Mouse (Mus musculus) kidney, postnatal 0 days (tissue): ENCODE data around the gene Bcl7c. TPM values are rescaled to one million over a fixed set of nuclear protein-coding genes. Genes with fewer than 3 reads are reported as not detected.

Source experiments
- ATAC-seq: fragments of 200-750 bp; cut with Nextera tagmentation; replicated peaks from 2 replicates; pipeline ENCODE4 v1.8.0; 2017; ENCODE audit warnings: low read depth, moderate number of reproducible peaks, moderate TSS enrichment, moderate library complexity; ENCODE audit not compliant: low FRiP score
- DNase-seq: peaks from one replicate; pipeline ENCODE4 v3.0.0-alpha.2; 2016; ENCODE audit warnings: low spot score
- H3K27ac ChIP-seq: fragments of 300-500 bp; sonication (generic); 2 replicates; pipeline ENCODE4 v1.5.1; 2014; ENCODE audit warnings: mild to moderate bottlenecking
- H3K27me3 ChIP-seq: fragments of 300-500 bp; sonication (generic); 2 replicates; pipeline ENCODE4 v1.6.1; 2014; ENCODE audit warnings: low read length, mixed read lengths; ENCODE audit not compliant: insufficient read depth
- H3K36me3 ChIP-seq: fragments of 300-500 bp; sonication (generic); 2 replicates; pipeline ENCODE4 v1.6.1; 2014; ENCODE audit warnings: low read length, mixed read lengths; ENCODE audit not compliant: insufficient read depth
- H3K4me1 ChIP-seq: fragments of 300-500 bp; sonication (generic); replicated peaks from 2 replicates; pipeline ENCODE4 v1.6.1; 2014; ENCODE audit warnings: antibody characterized with exemption, low read length, mixed read lengths; ENCODE audit not compliant: insufficient read depth
- H3K4me2 ChIP-seq: fragments of 300-500 bp; sonication (generic); 2 replicates; pipeline ENCODE4 v1.6.1; 2014; ENCODE audit warnings: mild to moderate bottlenecking, low read length, moderate library complexity, mixed read lengths
- H3K4me3 ChIP-seq: fragments of 300-500 bp; sonication (generic); replicated peaks from 2 replicates; pipeline ENCODE4 v1.5.1; 2014; ENCODE audit warnings: low read depth, low read length
- H3K9ac ChIP-seq: fragments of 300-500 bp; sonication (generic); 2 replicates; pipeline ENCODE4 v1.6.1; 2014; ENCODE audit warnings: low read depth, low read length
- H3K9me3 ChIP-seq: fragments of 300-500 bp; sonication (generic); replicated peaks from 2 replicates; pipeline ENCODE4 v1.6.1; 2016; ENCODE audit warnings: low read length, inconsistent platforms, mixed read lengths
- CTCF ChIP-seq: IDR thresholded peaks from 2 replicates; pipeline ENCODE4 v1.5.1; 2016; ENCODE audit warnings: antibody characterized with exemption, low read depth, mild to moderate bottlenecking, moderate library complexity
- WGBS: fragments of 180-500 bp; shearing (Covaris S2); extraction: QIAGEN DNeasy Blood & Tissue Kit; methylation state at CpG from one replicate; pipeline ENCODE4 v1.1.7; 2014; 5-methylcytosine and 5-hydroxymethylcytosine counted together
- polyA plus RNA-seq: library from polyadenylated mRNA; unstranded; fragments of >200 nt; fragmentation: Nextera tagmentation; extraction: Ambion mirVana; gene quantifications from 2 replicates; pipeline ENCODE4 v1.2.1, GENCODE M21; 2015

Bcl7c gene
- polyA plus RNA-seq, 1 experiment from 2014 or later, result 70.9 TPM

- H3K4me2 ChIP-seq, result no peak overlapping the region
- no peak for TF ChIP-seq CTCF
- H3K4me3 ChIP-seq, result no peak overlapping the region
- H3K9me3 ChIP-seq, result no peaks in the 10 kb centered on the region
- no peak for ATAC-seq
- 77% methylated on average over 9 of the region's 9 CpGs for WGBS
- H3K9ac ChIP-seq, result no peak overlapping the region
- H3K27ac ChIP-seq, result no peak overlapping the region
- no peak for DNase-seq
- H3K36me3 ChIP-seq, result no peaks in the 10 kb centered on the region
- H3K27me3 ChIP-seq, result no peaks in the 10 kb centered on the region
- H3K4me1 ChIP-seq, result 0 out of 2 replicates have a peak, but pooled peaks cover 7% of the 10 kb centered on the region
Observed at GRCm38 (mm10) chr7:127689626-127690280, 19.0 kb downstream of the Bcl7c start.

- Histone ChIP-seq H3K36me3 (no peaks in the 10 kb centered on the region), H3K4me2 (no peak overlapping the region), H3K27ac (no peak overlapping the region), H3K9ac (no peak overlapping the region), H3K9me3 (no peaks in the 10 kb centered on the region), H3K4me1 (0 out of 2 replicates have a peak, but pooled peaks cover 7% of the 10 kb centered on the region), H3K27me3 (no peaks in the 10 kb centered on the region), H3K4me3 (no peak overlapping the region)
- TF ChIP-seq CTCF, result no peak
- DNase-seq, result no peak
- WGBS, result 82% methylated on average over 7 of the region's 7 CpGs
- no peak for ATAC-seq
Observed at GRCm38 (mm10) chr7:127688935-127689334, 19.8 kb downstream of the Bcl7c start.

- H3K4me2 ChIP-seq, result no peak overlapping the region
- WGBS, result 57% methylated on average over 11 of the region's 11 CpGs
- 0 out of 2 replicates have a peak, but pooled peaks cover 7% of the 10 kb centered on the region for H3K4me1 ChIP-seq
- H3K36me3 ChIP-seq, result no peaks in the 10 kb centered on the region
- no peaks in the 10 kb centered on the region for H3K27me3 ChIP-seq
- no peak overlapping the region for H3K27ac ChIP-seq
- H3K9ac ChIP-seq, result no peak overlapping the region
- H3K9me3 ChIP-seq, result no peaks in the 10 kb centered on the region
- no peak for DNase-seq
- TF ChIP-seq CTCF, result no peak
- H3K4me3 ChIP-seq, result no peak overlapping the region
- no peak for ATAC-seq
Observed at GRCm38 (mm10) chr7:127686740-127687449, 21.8 kb downstream of the Bcl7c start.

GRCm38 (mm10) chr7:127685304-127686018 is 23.3 kb downstream of the Bcl7c start:
- ATAC-seq (no peak), DNase-seq (no peak)
- WGBS, result 71% methylated on average over 14 of the region's 14 CpGs
- H3K4me3 ChIP-seq, result no peak overlapping the region
- H3K27me3 ChIP-seq, result no peaks in the 10 kb centered on the region
- no peak for TF ChIP-seq CTCF
- H3K9me3 ChIP-seq, result no peaks in the 10 kb centered on the region
- H3K36me3 ChIP-seq, result no peaks in the 10 kb centered on the region
- no peak overlapping the region; the same call in 1 of the 2 replicates for H3K9ac ChIP-seq
- H3K4me1 ChIP-seq, result 0 out of 2 replicates have a peak, but pooled peaks cover 3% of the 10 kb centered on the region
- H3K27ac ChIP-seq, result no peak overlapping the region
- no peak overlapping the region for H3K4me2 ChIP-seq

- no peak for DNase-seq
- Histone ChIP-seq H3K36me3 (no peaks in the 10 kb centered on the region), H3K27me3 (no peaks in the 10 kb centered on the region), H3K27ac (no peak overlapping the region), H3K9ac (no peak overlapping the region), H3K4me1 (no peaks in the 10 kb centered on the region), H3K4me2 (no peak overlapping the region), H3K9me3 (no peaks in the 10 kb centered on the region), H3K4me3 (no peak overlapping the region)
- WGBS, result 84% methylated on average over 8 of the region's 8 CpGs
- TF ChIP-seq CTCF, result no peak
- no peak for ATAC-seq
Observed at GRCm38 (mm10) chr7:127681888-127682553, 26.7 kb downstream of the Bcl7c start.

- WGBS, result 87% methylated on average over 13 of the region's 13 CpGs
- no peak for TF ChIP-seq CTCF
Observed at GRCm38 (mm10) chr7:127680541-127680940, 28.2 kb downstream of the Bcl7c start.

More at GRCm38 (mm10) chr7:127680541-127680940, 28.2 kb downstream of the Bcl7c start:
- Histone ChIP-seq H3K4me2 (no peak overlapping the region), H3K4me3 (no peak overlapping the region), H3K27ac (no peak overlapping the region), H3K4me1 (no peaks in the 10 kb centered on the region), H3K9ac (no peak overlapping the region), H3K36me3 (no peaks in the 10 kb centered on the region), H3K9me3 (no peaks in the 10 kb centered on the region), H3K27me3 (no peaks in the 10 kb centered on the region)
- ATAC-seq (no peak), DNase-seq (no peak)
